Mouse (Mus musculus): ENCODE measurements at regions not wholly inside any gene's neighbourhood (a gene's known extent, or its start where the extent isn't known, plus 50 kb on each side); places are given as distances from the start of the nearest gene placed in this dataset.

GRCm38 (mm10) chr1:35978116-35978515 lies 90.1 kb upstream of the Hs6st1 start:
- no peak for TF ChIP-seq CTCF (IDR thresholded peaks at IDR 0.05; ENCODE audit: insufficient read depth, low read depth, low read length)
- TF ChIP-seq POLR2A (IDR thresholded peaks at IDR 0.05; ENCODE audit: insufficient read depth, low read depth, low read length), result no peak

Measured in olfactory bulb, adult 2 months (tissue).